Mouse (Mus musculus) macrophage (primary cell): ENCODE measurements around the gene Upf3b. TPM values are rescaled to one million over a fixed set of nuclear protein-coding genes. Genes with fewer than 3 reads are reported as not detected.
A peak's percentile ranks its signal among the peaks of the same experiment; 100 is the strongest.
"Not testable (repeated sequence)": the region's sequence is repeated elsewhere in the genome, so short reads cannot be mapped to it uniquely, and the experiment has no call there.

Experiments used
- H3K27ac ChIP-seq: fragments of 350-480 bp; formaldehyde crosslinking; 2 replicates; pipeline ENCODE4 v1.9.0; 2021
- H3K36me3 ChIP-seq: fragments of 350-480 bp; formaldehyde crosslinking; 2 replicates; pipeline ENCODE4 v1.9.0; 2021; ENCODE audit errors: inconsistent target
- H3K4me3 ChIP-seq: fragments of 350-480 bp; formaldehyde crosslinking; 2 replicates; pipeline ENCODE4 v1.9.0; 2021; ENCODE audit errors: inconsistent target
- H3K79me2 ChIP-seq: fragments of 350-480 bp; formaldehyde crosslinking; 2 replicates; pipeline ENCODE4 v1.9.0; 2021; ENCODE audit errors: inconsistent target
- WGBS: methylation state at CpG from one replicate; pipeline ENCODE4 v1.1.7; 2026; ENCODE audit warnings: inconsistent platforms; ENCODE audit not compliant: missing documents; 5-methylcytosine and 5-hydroxymethylcytosine counted together
- polyA plus RNA-seq: library from polyadenylated mRNA; stranded (reverse); fragments of 250-400 nt; gene quantifications from 3 replicates; pipeline ENCODE4 v1.2.4, GENCODE M21; 2018; ENCODE audit warnings: inconsistent platforms
- total RNA-seq, 78 experiments: library from RNA; depleted of rRNA; stranded (reverse); fragments of 250-400 nt; gene quantifications; 1 replicate in 9 of 78; 2 replicates in 24 of 78; 3 replicates in 43 of 78; 4 replicates in 2 of 78; pipeline ENCODE4 v1.2.4; 2018; ENCODE audit warnings: inconsistent platforms in 56 of 78

Upf3b gene
- total RNA-seq (2018; cell fraction: chromatin; rRNA removed) = 10 to 100 TPM; 27.0 to 93.4 (median 74.4) TPM
- total RNA-seq (2018; cell fraction: cytosol; rRNA removed) = 10 to 100 TPM in 5 of 26 experiments, 1 to 10 TPM in 21; 5.0 to 12.5 (median 7.9) TPM
- total RNA-seq (2018; cell fraction: nucleus; rRNA removed) = 10 to 100 TPM; 15.6 to 64.7 (median 34.8) TPM
- polyA plus RNA-seq = 12.7 to 28.5 TPM (median 13.0 TPM) in 3 replicates

- H3K4me3 ChIP-seq = peak within 1 kb of the TSS; percentile 65
- 23% methylated on average over 30 of the region's 30 CpGs for WGBS
- H3K36me3 ChIP-seq = no peaks in the 10 kb centered on the region
- H3K27ac ChIP-seq = peak within 1 kb of the TSS; percentile 63
- 0 out of 2 replicates have a peak, but pooled peaks cover 6% of the 10 kb centered on the region for H3K79me2 ChIP-seq
Observed at GRCm38 (mm10) chrX:37110193-37110880, at the start of gene Upf3b. TSS of gene Upf3b (minus strand) at chrX:37110322.

GRCm38 (mm10) chrX:37157839-37158238 is 47.7 kb upstream of the Upf3b start:
- WGBS = 74% methylated on average over 4 of the region's 4 CpGs
- Histone ChIP-seq H3K36me3 (no peaks in the 10 kb centered on the region), H3K27ac (no peak overlapping the region), H3K79me2 (no peaks in the 10 kb centered on the region), H3K4me3 (no peak overlapping the region)

GRCm38 (mm10) chrX:37144954-37145353 is 34.8 kb upstream of the Upf3b start:
- H3K27ac ChIP-seq = no peak overlapping the region
- H3K36me3 ChIP-seq = no peaks in the 10 kb centered on the region
- 85% methylated on average over 2 of the region's 2 CpGs for whole genome bisulfite sequencing
- H3K79me2 ChIP-seq = no peaks in the 10 kb centered on the region
- no peak overlapping the region for H3K4me3 ChIP-seq

- no CpG with 5 or more reads among the region's 4 CpGs for WGBS
- H3K36me3 ChIP-seq, H3K27ac ChIP-seq, H3K79me2 ChIP-seq, H3K4me3 ChIP-seq: not testable (repeated sequence)
Observed at GRCm38 (mm10) chrX:37144498-37144897, 34.4 kb upstream of the Upf3b start.

GRCm38 (mm10) chrX:37141732-37142131 is 31.6 kb upstream of the Upf3b start:
- H3K4me3 ChIP-seq = no peak overlapping the region
- WGBS = 83% methylated on average over 3 of the region's 3 CpGs
- no peaks in the 10 kb centered on the region for H3K79me2 ChIP-seq
- H3K27ac ChIP-seq = no peak overlapping the region
- no peaks in the 10 kb centered on the region for H3K36me3 ChIP-seq

DNA sequence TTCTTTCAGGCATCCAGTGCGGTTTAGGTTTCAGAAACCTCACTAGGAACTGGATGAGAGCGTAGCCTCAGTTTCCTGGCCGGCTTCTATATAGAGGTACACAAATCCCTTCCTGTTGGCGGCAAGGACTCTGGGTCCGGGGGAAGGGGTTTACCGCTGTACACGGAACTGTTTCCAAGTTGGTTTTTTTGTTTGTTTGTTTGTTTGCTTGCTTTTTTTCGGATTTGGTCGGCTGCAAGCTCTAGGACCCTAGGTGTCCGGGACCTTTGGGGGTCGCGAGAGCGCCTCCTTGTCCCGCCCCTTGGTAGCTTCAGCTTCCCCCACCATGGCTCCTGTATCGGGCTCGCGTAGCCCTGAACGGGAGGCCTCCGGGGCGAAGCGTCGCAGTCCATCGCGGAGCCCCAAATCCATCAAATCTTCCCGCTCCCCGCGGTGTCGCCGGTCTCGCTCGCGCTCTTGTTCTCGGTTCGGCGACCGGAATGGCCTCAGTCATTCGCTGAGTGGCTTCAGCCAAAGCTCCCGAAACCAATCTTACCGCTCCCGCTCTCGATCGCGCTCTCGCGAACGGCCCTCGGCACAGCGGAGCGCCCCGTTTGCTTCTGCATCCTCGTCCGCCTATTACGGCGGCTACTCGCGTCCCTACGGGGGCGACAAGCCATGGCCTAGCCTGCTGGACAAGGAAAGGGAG is 16.7 kb upstream of the Upf3b start, which contains the start of gene Nkap:
Gene Nkap (plus strand): TSS at position 125 of the 688 bp plus-strand sequence.
- H3K27ac ChIP-seq = peak within 1 kb of the TSS; percentile 59
- peaks cover 28% of the 10 kb centered on the region for H3K79me2 ChIP-seq
- H3K36me3 ChIP-seq = no peaks in the 10 kb centered on the region
- 16% methylated on average over 51 of the region's 58 CpGs for WGBS
- H3K4me3 ChIP-seq = peak within 1 kb of the TSS; percentile 56

DNA sequence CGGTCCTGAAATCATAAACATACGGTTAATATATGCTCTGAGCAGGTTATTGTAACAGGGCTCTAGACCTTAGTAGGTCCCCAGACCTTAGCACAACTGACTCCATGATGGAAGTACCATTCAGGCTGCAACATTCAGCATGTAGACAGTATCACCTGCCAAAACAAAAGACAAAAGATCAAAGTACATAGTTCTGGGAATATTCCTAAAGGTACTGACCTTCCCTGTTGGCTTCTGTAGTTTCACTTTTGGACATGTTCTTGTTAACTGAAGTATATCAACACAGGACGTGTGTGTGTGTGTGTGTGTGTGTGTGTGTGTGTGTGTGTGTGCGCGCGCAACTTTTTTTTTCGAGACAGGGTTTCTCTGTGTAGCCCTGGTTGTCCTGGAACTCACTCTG is 15.4 kb upstream of the Upf3b start:
- no peaks in the 10 kb centered on the region for H3K36me3 ChIP-seq
- H3K4me3 ChIP-seq = no peak overlapping the region
- H3K27ac ChIP-seq = no peak overlapping the region
- peaks cover 28% of the 10 kb centered on the region for H3K79me2 ChIP-seq
- WGBS = 95% methylated on average over 3 of the region's 7 CpGs

- Histone ChIP-seq H3K4me3 (no peak overlapping the region), H3K79me2 (no peaks in the 10 kb centered on the region), H3K27ac (no peak overlapping the region), H3K36me3 (no peaks in the 10 kb centered on the region)
- 56% methylated on average over 4 of the region's 5 CpGs for WGBS
Observed at GRCm38 (mm10) chrX:37120212-37120611, 10.1 kb upstream of the Upf3b start.

- 72% methylated on average over 3 of the region's 3 CpGs for WGBS
- Histone ChIP-seq H3K36me3 (no peaks in the 10 kb centered on the region), H3K27ac (no peak overlapping the region), H3K4me3 (no peak overlapping the region), H3K79me2 (no peaks in the 10 kb centered on the region)
Observed at GRCm38 (mm10) chrX:37119585-37119984, 9.5 kb upstream of the Upf3b start.

GRCm38 (mm10) chrX:37117085-37117484 is 7.0 kb upstream of the Upf3b start:
- no peaks in the 10 kb centered on the region for H3K79me2 ChIP-seq

GRCm38 (mm10) chrX:37110881-37111193 is 715 bp upstream of the Upf3b start:
- no peak overlapping the region for H3K4me3 ChIP-seq
- no peak overlapping the region for H3K27ac ChIP-seq
- whole genome bisulfite sequencing = 95% methylated on average over 4 of the region's 4 CpGs
- no peaks in the 10 kb centered on the region for H3K36me3 ChIP-seq
- H3K79me2 ChIP-seq = 0 out of 2 replicates have a peak, but pooled peaks cover 6% of the 10 kb centered on the region

More at GRCm38 (mm10) chrX:37117085-37117484, 7.0 kb upstream of the Upf3b start:
- Histone ChIP-seq H3K36me3 (no peaks in the 10 kb centered on the region), H3K27ac (no peak overlapping the region), H3K4me3 (no peak overlapping the region)
- WGBS = no CpG with 5 or more reads among the region's 5 CpGs

DNA sequence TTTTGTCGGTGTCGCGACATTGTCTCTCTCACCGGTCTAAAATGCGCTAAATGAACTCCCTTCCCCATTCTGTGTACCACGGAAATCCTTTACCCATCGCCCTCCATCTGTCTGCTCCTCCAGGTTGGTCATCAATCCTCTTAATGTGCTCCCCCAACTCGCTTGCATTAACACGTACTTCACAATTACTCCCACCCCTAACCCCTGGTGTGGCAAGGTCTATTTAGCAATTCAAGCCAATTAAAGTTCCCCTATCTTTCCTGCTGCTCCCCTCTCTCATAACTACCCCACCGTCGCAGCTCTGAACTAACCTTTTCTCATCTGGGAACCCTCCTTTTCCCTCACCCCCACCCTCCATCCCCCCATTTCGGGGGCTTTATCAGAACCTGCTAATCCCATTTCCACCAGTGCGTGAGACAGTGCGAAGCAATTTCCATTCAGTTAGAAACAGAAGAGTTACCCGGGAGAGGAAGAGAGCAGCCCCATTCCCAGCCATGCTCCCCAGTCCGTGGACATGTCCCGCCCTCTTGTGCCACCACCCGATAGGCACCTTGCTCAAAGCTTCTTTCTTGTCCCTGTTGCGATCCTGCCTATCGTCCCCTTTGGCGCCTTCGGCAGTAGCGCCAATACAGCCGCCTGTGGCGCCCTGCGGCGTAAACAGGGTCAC is 463 bp downstream of the Upf3b start:
- peak overlapping the region; percentile 65 for H3K4me3 ChIP-seq
- 19% methylated on average over 27 of the region's 27 CpGs for WGBS
- H3K79me2 ChIP-seq = 0 out of 2 replicates have a peak, but pooled peaks cover 6% of the 10 kb centered on the region
- H3K27ac ChIP-seq = peak overlapping the region; percentile 63
- no peaks in the 10 kb centered on the region for H3K36me3 ChIP-seq

- no peak overlapping the region for H3K27ac ChIP-seq
- H3K79me2 ChIP-seq = 0 out of 2 replicates have a peak, but pooled peaks cover 2% of the 10 kb centered on the region
- H3K4me3 ChIP-seq = no peak overlapping the region
- 72% methylated on average over 2 of the region's 2 CpGs for WGBS
- no peaks in the 10 kb centered on the region for H3K36me3 ChIP-seq
Observed at GRCm38 (mm10) chrX:37103826-37104225, 6.3 kb downstream of the Upf3b start.

GRCm38 (mm10) chrX:37098681-37099080 is 11.4 kb downstream of the Upf3b start:
- no peak overlapping the region for H3K27ac ChIP-seq
- H3K36me3 ChIP-seq = no peaks in the 10 kb centered on the region
- WGBS = 89% methylated on average over 3 of the region's 3 CpGs
- H3K4me3 ChIP-seq = no peak overlapping the region
- H3K79me2 ChIP-seq = no peaks in the 10 kb centered on the region
